Mouse (Mus musculus): ENCODE results near the gene Fam20a. TPM values are rescaled to one million over a fixed set of nuclear protein-coding genes. Genes with fewer than 3 reads are reported as not detected.

The Fam20a gene
- polyA plus RNA-seq, 1 experiment, result not detected

GRCm38 (mm10) chr11:109648510-109648909 is 73.6 kb downstream of the Fam20a start:
- no peak overlapping the region for H3K4me3 ChIP-seq (ENCODE audit: insufficient read depth, low read depth, low read length)
- peak overlapping the region; percentile 98 for H3K27ac ChIP-seq (ENCODE audit: insufficient read depth, low read depth, low read length)
- peaks cover 12% of the 10 kb centered on the region for H3K4me1 ChIP-seq (ENCODE audit: control insufficient read depth, insufficient read depth, low read length)
- TF ChIP-seq POLR2A (IDR thresholded peaks at IDR 0.05; ENCODE audit: insufficient read depth, low read depth, low read length), result no peak
- no peak for TF ChIP-seq CTCF (IDR thresholded peaks at IDR 0.05; ENCODE audit: insufficient read depth, low read depth, low read length)
- WGBS, result 15% methylated on average over 7 of the region's 7 CpGs

DNA sequence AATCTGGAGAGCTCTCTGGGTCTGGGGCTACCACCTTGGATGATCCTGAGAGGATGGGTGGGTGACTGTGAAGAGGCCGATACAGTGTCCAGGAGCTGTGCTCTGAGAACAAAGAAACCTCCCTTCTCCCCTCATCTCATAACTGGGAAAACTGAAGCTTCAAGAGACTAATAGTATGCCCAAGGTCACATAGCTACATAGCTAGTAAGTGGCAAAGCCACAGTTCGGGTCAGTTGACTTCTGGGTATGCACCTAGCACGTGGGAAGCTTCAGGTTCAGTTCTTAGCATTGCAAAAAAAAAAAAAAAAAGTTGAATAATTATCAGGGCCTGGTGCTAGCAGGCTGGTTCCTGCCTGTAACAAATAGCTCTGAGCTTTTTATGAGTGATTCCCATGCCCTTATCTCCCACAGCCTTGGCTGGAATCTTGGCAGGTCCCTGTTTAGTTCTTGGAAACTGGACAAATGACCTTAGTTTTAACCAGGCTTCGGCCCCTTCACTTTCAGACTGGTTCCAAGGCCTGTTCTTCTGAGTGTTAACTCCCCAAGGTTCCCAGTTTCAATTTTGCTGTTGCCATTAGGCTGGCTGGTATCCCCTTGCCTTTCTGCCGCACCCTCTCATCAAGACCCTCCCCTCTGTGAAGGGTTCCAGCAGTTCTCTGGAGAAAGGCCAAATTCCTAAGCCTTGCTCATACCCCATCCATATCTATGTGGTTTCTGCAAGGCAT is 80.4 kb downstream of the Fam20a start:
- no peaks in the 10 kb centered on the region for H3K4me1 ChIP-seq (ENCODE audit: control insufficient read depth, insufficient read depth, low read length)

DNA sequence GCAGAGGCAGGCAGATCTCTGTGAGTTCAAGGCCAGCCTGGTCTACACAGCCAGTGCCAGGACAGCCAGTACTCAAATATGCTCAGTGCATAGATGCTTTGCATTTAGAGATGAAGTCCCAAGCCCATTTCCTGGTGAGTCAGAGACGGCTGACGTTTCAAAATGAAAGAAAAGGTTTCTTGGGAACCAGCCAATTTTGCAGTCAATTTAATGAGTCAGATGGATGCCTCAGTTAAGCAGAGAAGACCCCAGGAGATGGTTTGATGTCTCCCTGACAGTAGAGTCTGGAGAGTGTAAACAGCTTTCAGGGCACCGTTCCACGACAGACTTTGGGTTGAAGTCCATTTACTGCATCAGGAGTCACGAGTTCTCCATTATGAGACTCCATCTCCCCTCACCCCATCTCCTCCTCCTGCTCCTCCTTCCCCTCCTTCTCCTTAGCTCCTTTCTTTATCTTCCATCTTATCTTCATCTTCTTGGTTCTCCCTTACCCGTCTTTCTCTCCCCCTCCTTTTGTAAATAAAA is 86.1 kb downstream of the Fam20a start:
- no peaks in the 10 kb centered on the region for H3K4me1 ChIP-seq (ENCODE audit: control insufficient read depth, insufficient read depth, low read length)
- H3K4me3 ChIP-seq (ENCODE audit: insufficient read depth, low read depth, low read length), result no peak overlapping the region
- TF ChIP-seq CTCF (IDR thresholded peaks at IDR 0.05; ENCODE audit: insufficient read depth, low read depth, low read length) (no peak), POLR2A (IDR thresholded peaks at IDR 0.05; ENCODE audit: insufficient read depth, low read depth, low read length) (no peak)
- H3K27ac ChIP-seq (ENCODE audit: insufficient read depth, low read depth, low read length), result no peak overlapping the region
- WGBS, result 64% methylated on average over 6 of the region's 6 CpGs

More for the DNA sequence above, 80.4 kb downstream of the Fam20a start:
- TF ChIP-seq POLR2A (IDR thresholded peaks at IDR 0.05; ENCODE audit: insufficient read depth, low read depth, low read length), result no peak
- no peak overlapping the region for H3K4me3 ChIP-seq (ENCODE audit: insufficient read depth, low read depth, low read length)
- 74% methylated on average over 5 of the region's 5 CpGs for whole genome bisulfite sequencing
- H3K27ac ChIP-seq (ENCODE audit: insufficient read depth, low read depth, low read length), result no peak overlapping the region

DNA sequence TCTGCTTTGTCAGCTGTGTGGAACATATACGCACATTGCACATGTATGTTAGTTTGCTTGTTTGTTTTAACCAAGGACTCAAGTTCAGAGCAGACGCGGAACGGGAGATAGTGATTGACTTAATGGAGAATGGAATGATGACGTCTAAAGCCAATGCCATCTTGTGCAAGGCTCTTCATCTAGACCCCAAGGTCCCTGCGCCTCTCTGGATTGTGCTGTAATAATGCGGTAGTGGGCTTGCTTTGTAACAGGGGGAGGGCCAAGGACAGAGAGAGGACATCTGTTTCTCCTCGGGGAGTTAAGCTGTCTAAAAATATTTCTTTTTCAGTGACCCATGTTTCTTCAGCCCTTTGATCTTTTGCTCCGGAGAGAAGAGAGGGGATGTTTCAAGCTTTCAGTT is 87.2 kb downstream of the Fam20a start:
- no peak overlapping the region for H3K4me3 ChIP-seq (ENCODE audit: insufficient read depth, low read depth, low read length)
- TF ChIP-seq POLR2A (IDR thresholded peaks at IDR 0.05; ENCODE audit: insufficient read depth, low read depth, low read length) (no peak), CTCF (IDR thresholded peaks at IDR 0.05; ENCODE audit: insufficient read depth, low read depth, low read length) (no peak)
- no peak overlapping the region for H3K27ac ChIP-seq (ENCODE audit: insufficient read depth, low read depth, low read length)
- no peaks in the 10 kb centered on the region for H3K4me1 ChIP-seq (ENCODE audit: control insufficient read depth, insufficient read depth, low read length)
- WGBS, result 67% methylated on average over 9 of the region's 9 CpGs

GRCm38 (mm10) chr11:109629021-109629521 is 93.0 kb downstream of the Fam20a start:
- TF ChIP-seq CTCF (IDR thresholded peaks at IDR 0.05; ENCODE audit: insufficient read depth, low read depth, low read length) (no peak), POLR2A (IDR thresholded peaks at IDR 0.05; ENCODE audit: insufficient read depth, low read depth, low read length) (no peak)
- no peak overlapping the region for H3K4me3 ChIP-seq (ENCODE audit: insufficient read depth, low read depth, low read length)

DNA sequence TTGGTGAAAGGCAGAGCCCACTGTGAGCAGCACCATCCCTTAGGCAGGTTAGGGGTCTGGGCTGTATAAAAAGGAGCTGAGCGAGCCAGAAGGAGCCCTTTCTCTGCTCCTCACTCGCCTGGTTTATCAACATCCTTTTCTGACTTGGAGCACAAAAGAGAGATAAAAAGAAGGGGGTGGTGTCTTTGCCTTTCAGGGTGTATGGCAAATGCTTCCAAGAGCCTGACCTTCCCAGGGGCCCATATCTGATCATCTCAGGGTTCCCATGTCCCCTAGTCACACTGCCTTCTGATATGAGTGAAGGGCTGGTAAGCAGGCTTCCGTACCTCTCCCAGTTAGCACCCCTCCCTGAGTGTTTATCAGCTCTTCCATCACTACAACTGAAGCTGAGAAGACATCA is 94.0 kb downstream of the Fam20a start:
- no peak overlapping the region for H3K27ac ChIP-seq (ENCODE audit: insufficient read depth, low read depth, low read length)
- TF ChIP-seq CTCF (IDR thresholded peaks at IDR 0.05; ENCODE audit: insufficient read depth, low read depth, low read length), result no peak
- peaks cover 2% of the 10 kb centered on the region; the same call in 1 of the 2 replicates for H3K4me1 ChIP-seq (ENCODE audit: control insufficient read depth, insufficient read depth, low read length)
- 97% methylated on average over 3 of the region's 3 CpGs for WGBS
- H3K4me3 ChIP-seq (ENCODE audit: insufficient read depth, low read depth, low read length), result no peak overlapping the region

More at GRCm38 (mm10) chr11:109629021-109629521, 93.0 kb downstream of the Fam20a start:
- Histone ChIP-seq H3K4me1 (ENCODE audit: control insufficient read depth, insufficient read depth, low read length) (no peaks in the 10 kb centered on the region), H3K27ac (ENCODE audit: insufficient read depth, low read depth, low read length) (no peak overlapping the region)
- WGBS, result 80% methylated on average over 10 of the region's 10 CpGs

GRCm38 (mm10) chr11:109627648-109628047 is 94.4 kb downstream of the Fam20a start:
- WGBS, result 92% methylated on average over 4 of the region's 4 CpGs
- H3K4me3 ChIP-seq (ENCODE audit: insufficient read depth, low read depth, low read length), result no peak overlapping the region
- no peak overlapping the region for H3K27ac ChIP-seq (ENCODE audit: insufficient read depth, low read depth, low read length)
- TF ChIP-seq CTCF (IDR thresholded peaks at IDR 0.05; ENCODE audit: insufficient read depth, low read depth, low read length) (no peak), POLR2A (IDR thresholded peaks at IDR 0.05; ENCODE audit: insufficient read depth, low read depth, low read length) (no peak)
- H3K4me1 ChIP-seq (ENCODE audit: control insufficient read depth, insufficient read depth, low read length), result peaks cover 4% of the 10 kb centered on the region; the same call in 1 of the 2 replicates

- 89% methylated on average over 7 of the region's 7 CpGs for WGBS
- Histone ChIP-seq H3K4me3 (ENCODE audit: insufficient read depth, low read depth, low read length) (no peak overlapping the region), H3K27ac (ENCODE audit: insufficient read depth, low read depth, low read length) (no peak overlapping the region), H3K4me1 (ENCODE audit: control insufficient read depth, insufficient read depth, low read length) (peaks cover 7% of the 10 kb centered on the region)
- TF ChIP-seq POLR2A (IDR thresholded peaks at IDR 0.05; ENCODE audit: insufficient read depth, low read depth, low read length), result no peak
- no peak for TF ChIP-seq CTCF (IDR thresholded peaks at IDR 0.05; ENCODE audit: insufficient read depth, low read depth, low read length)
Measured at GRCm38 (mm10) chr11:109623238-109623637, 98.8 kb downstream of the Fam20a start.

- peaks cover 7% of the 10 kb centered on the region for H3K4me1 ChIP-seq (ENCODE audit: control insufficient read depth, insufficient read depth, low read length)
- WGBS, result 34% methylated on average over 15 of the region's 15 CpGs
Measured at GRCm38 (mm10) chr11:109622518-109623037, 99.5 kb downstream of the Fam20a start.

More at GRCm38 (mm10) chr11:109622518-109623037, 99.5 kb downstream of the Fam20a start:
- H3K27ac ChIP-seq (ENCODE audit: insufficient read depth, low read depth, low read length), result no peak overlapping the region
- H3K4me3 ChIP-seq (ENCODE audit: insufficient read depth, low read depth, low read length), result no peak overlapping the region
- no peak for TF ChIP-seq CTCF (IDR thresholded peaks at IDR 0.05; ENCODE audit: insufficient read depth, low read depth, low read length)
- TF ChIP-seq POLR2A (IDR thresholded peaks at IDR 0.05; ENCODE audit: insufficient read depth, low read depth, low read length), result no peak

Data from olfactory bulb, adult 2 months (tissue).